Mouse (Mus musculus) heart, adult 2 months (tissue): ENCODE measurements around the gene Ints12.

ENCODE experiments used
- CTCF ChIP-seq: fragments of 200-600 bp; IDR thresholded peaks from 2 replicates; pipeline ENCODE4 v1.8.1; 2022; ENCODE audit warnings: antibody characterized with exemption, mild to moderate bottlenecking, moderate library complexity
- POLR2A ChIP-seq: fragments of 200-500 bp; IDR thresholded peaks from 2 replicates; pipeline ENCODE4 v1.6.1; 2011; ENCODE audit warnings: mild to moderate bottlenecking, low read depth, low read length, control low read depth; ENCODE audit not compliant: insufficient read depth

DNA sequence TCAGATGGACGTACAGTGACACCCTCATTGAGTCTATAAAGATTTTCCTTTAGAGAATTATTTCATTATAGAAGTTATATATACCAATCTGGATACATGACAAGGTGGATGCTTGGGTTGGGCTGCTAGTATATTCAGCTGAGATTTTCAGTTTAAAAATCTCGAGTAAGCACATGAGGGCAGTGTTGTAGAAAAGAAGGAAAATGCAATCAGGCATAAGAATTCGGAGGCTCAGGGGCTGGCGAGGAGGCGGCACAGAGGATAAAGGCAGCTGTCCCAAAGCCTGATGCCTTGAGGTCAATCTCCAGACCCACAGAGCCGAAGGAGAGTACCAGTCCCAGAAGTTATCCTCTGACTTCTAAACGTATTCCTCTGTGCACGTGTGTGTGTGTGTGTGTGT, 41.0 kb downstream of the Ints12 start:
- TF ChIP-seq CTCF, result no peak
- TF ChIP-seq POLR2A, result no peak
